Mouse (Mus musculus) thymus, adult 2 months (tissue): ENCODE measurements around the gene Rps6kl1.

Experiments
- CTCF ChIP-seq: fragments of 200-500 bp; IDR thresholded peaks from 2 replicates; pipeline ENCODE4 v1.5.1; 2012; ENCODE audit warnings: mild to moderate bottlenecking, control low read depth, low read length, moderate library complexity, borderline replicate concordance; ENCODE audit not compliant: control insufficient read depth, poor library complexity, insufficient read depth; ENCODE audit errors: extremely low read depth
- POLR2A ChIP-seq: fragments of 200-500 bp; IDR thresholded peaks from 2 replicates; pipeline ENCODE4 v1.6.1; 2012; ENCODE audit warnings: mild to moderate bottlenecking, low read length, control low read depth, moderate library complexity; ENCODE audit not compliant: control insufficient read depth, poor library complexity, insufficient read depth; ENCODE audit errors: extremely low read depth

GRCm38 (mm10) chr12:85197371-85197770 lies 46.3 kb upstream of the Rps6kl1 start:
- TF ChIP-seq POLR2A: no peak
- no peak for TF ChIP-seq CTCF
